Mouse (Mus musculus): ENCODE results near the gene Spint5. TPM values are rescaled to one million over a fixed set of nuclear protein-coding genes. Genes with fewer than 3 reads are reported as not detected.
A peak's percentile ranks its signal among the peaks of the same experiment; 100 is the strongest.

Gene Spint5
- polyA plus RNA-seq, 1 experiment from 2014 or later, result not detected

GRCm38 (mm10) chr2:164744987-164745386, 29.9 kb downstream of the Spint5 start:
- Histone ChIP-seq H3K4me1 (replicated peaks; ENCODE audit: control insufficient read depth, insufficient read depth, low read length) (0 out of 2 replicates have a peak, but pooled peaks cover 5% of the 10 kb centered on the region), H3K27ac (ENCODE audit: low read depth, low read length) (no peak overlapping the region), H3K9ac (ENCODE audit: low read depth, low read length) (peak overlapping the region; percentile 98), H3K9me3 (ENCODE audit: control insufficient read depth) (no peaks in the 10 kb centered on the region), H3K27me3 (replicated peaks; ENCODE audit: control insufficient read depth, insufficient read depth, low read length) (no peaks in the 10 kb centered on the region), H3K36me3 (ENCODE audit: control insufficient read depth, insufficient read depth) (peaks cover 14% of the 10 kb centered on the region), H3K4me2 (replicated peaks; ENCODE audit: low read depth) (peak overlapping the region; percentile 90), H3K4me3 (ENCODE audit: low read depth, low read length) (peak overlapping the region; percentile 83)
- no peak for TF ChIP-seq CTCF (IDR thresholded peaks at IDR 0.05; ENCODE audit: low read depth)
- 67% methylated on average over 13 of the region's 13 CpGs for WGBS
- ATAC-seq, result no peak

GRCm38 (mm10) chr2:164745843-164746479, 30.9 kb downstream of the Spint5 start, which contains the start of the genes Wfdc3 and Dnttip1:
Wfdc3 (minus strand) TSS chr2:164745931.
Dnttip1 (plus strand) TSS chr2:164745983.
- Histone ChIP-seq H3K36me3 (ENCODE audit: control insufficient read depth, insufficient read depth) (peaks cover 21% of the 10 kb centered on the region), H3K9ac (ENCODE audit: low read depth, low read length) (peak within 1 kb of the TSS; percentile 98), H3K9me3 (ENCODE audit: control insufficient read depth) (no peaks in the 10 kb centered on the region), H3K4me1 (replicated peaks; ENCODE audit: control insufficient read depth, insufficient read depth, low read length) (0 out of 2 replicates have a peak, but pooled peaks cover 5% of the 10 kb centered on the region), H3K4me2 (replicated peaks; ENCODE audit: low read depth) (peak within 1 kb of the TSS; percentile 90), H3K27ac (ENCODE audit: low read depth, low read length) (peak within 1 kb of the TSS; percentile 74), H3K27me3 (replicated peaks; ENCODE audit: control insufficient read depth, insufficient read depth, low read length) (no peaks in the 10 kb centered on the region), H3K4me3 (ENCODE audit: low read depth, low read length) (peak within 1 kb of the TSS; percentile 83)
- TF ChIP-seq CTCF (IDR thresholded peaks at IDR 0.05; ENCODE audit: low read depth), result no peak
- ATAC-seq, result peak; percentile 88
- WGBS, result under 1% methylated on average over 69 of the region's 70 CpGs

- Histone ChIP-seq H3K4me2 (replicated peaks; ENCODE audit: low read depth) (peak overlapping the region; percentile 90), H3K27ac (ENCODE audit: low read depth, low read length) (no peak overlapping the region), H3K4me1 (replicated peaks; ENCODE audit: control insufficient read depth, insufficient read depth, low read length) (0 out of 2 replicates have a peak, but pooled peaks cover 5% of the 10 kb centered on the region), H3K9me3 (ENCODE audit: control insufficient read depth) (no peaks in the 10 kb centered on the region), H3K27me3 (replicated peaks; ENCODE audit: control insufficient read depth, insufficient read depth, low read length) (no peaks in the 10 kb centered on the region), H3K36me3 (ENCODE audit: control insufficient read depth, insufficient read depth) (peaks cover 28% of the 10 kb centered on the region), H3K9ac (ENCODE audit: low read depth, low read length) (peak overlapping the region; percentile 98), H3K4me3 (ENCODE audit: low read depth, low read length) (peak overlapping the region; percentile 83)
- no peak for TF ChIP-seq CTCF (IDR thresholded peaks at IDR 0.05; ENCODE audit: low read depth)
- WGBS, result 34% methylated on average over 8 of the region's 8 CpGs
- ATAC-seq, result no peak
Measured at GRCm38 (mm10) chr2:164746693-164747092, 31.6 kb downstream of the Spint5 start.

GRCm38 (mm10) chr2:164748191-164748590, 33.1 kb downstream of the Spint5 start:
- TF ChIP-seq CTCF (IDR thresholded peaks at IDR 0.05; ENCODE audit: low read depth), result no peak
- H3K27me3 ChIP-seq (replicated peaks; ENCODE audit: control insufficient read depth, insufficient read depth, low read length), result no peaks in the 10 kb centered on the region
- H3K9me3 ChIP-seq (ENCODE audit: control insufficient read depth), result no peaks in the 10 kb centered on the region
- H3K4me3 ChIP-seq (ENCODE audit: low read depth, low read length), result no peak overlapping the region
- no peak for ATAC-seq
- no peak overlapping the region for H3K27ac ChIP-seq (ENCODE audit: low read depth, low read length)
- WGBS, result 88% methylated on average over 4 of the region's 4 CpGs
- H3K9ac ChIP-seq (ENCODE audit: low read depth, low read length), result no peak overlapping the region
- no peak overlapping the region for H3K4me2 ChIP-seq (replicated peaks; ENCODE audit: low read depth)
- 0 out of 2 replicates have a peak, but pooled peaks cover 5% of the 10 kb centered on the region for H3K4me1 ChIP-seq (replicated peaks; ENCODE audit: control insufficient read depth, insufficient read depth, low read length)
- H3K36me3 ChIP-seq (ENCODE audit: control insufficient read depth, insufficient read depth), result peaks cover 43% of the 10 kb centered on the region

- WGBS, result 83% methylated on average over 6 of the region's 6 CpGs
- H3K36me3 ChIP-seq (ENCODE audit: control insufficient read depth, insufficient read depth), result peaks cover 49% of the 10 kb centered on the region
- TF ChIP-seq CTCF (IDR thresholded peaks at IDR 0.05; ENCODE audit: low read depth), result no peak
Measured at GRCm38 (mm10) chr2:164748991-164749390, 33.9 kb downstream of the Spint5 start.

GRCm38 (mm10) chr2:164752454-164752853, 37.3 kb downstream of the Spint5 start:
- H3K9me3 ChIP-seq (ENCODE audit: control insufficient read depth), result no peaks in the 10 kb centered on the region
- 81% methylated on average over 2 of the region's 2 CpGs for WGBS
- H3K4me2 ChIP-seq (replicated peaks; ENCODE audit: low read depth), result no peak overlapping the region
- no peaks in the 10 kb centered on the region for H3K4me1 ChIP-seq (replicated peaks; ENCODE audit: control insufficient read depth, insufficient read depth, low read length)
- TF ChIP-seq CTCF (IDR thresholded peaks at IDR 0.05; ENCODE audit: low read depth), result no peak
- H3K36me3 ChIP-seq (ENCODE audit: control insufficient read depth, insufficient read depth), result peaks cover 83% of the 10 kb centered on the region
- no peak for ATAC-seq
- no peak overlapping the region for H3K27ac ChIP-seq (ENCODE audit: low read depth, low read length)
- no peaks in the 10 kb centered on the region for H3K27me3 ChIP-seq (replicated peaks; ENCODE audit: control insufficient read depth, insufficient read depth, low read length)
- no peak overlapping the region for H3K9ac ChIP-seq (ENCODE audit: low read depth, low read length)
- H3K4me3 ChIP-seq (ENCODE audit: low read depth, low read length), result no peak overlapping the region

More at GRCm38 (mm10) chr2:164748991-164749390, 33.9 kb downstream of the Spint5 start:
- H3K27ac ChIP-seq (ENCODE audit: low read depth, low read length), result no peak overlapping the region
- no peaks in the 10 kb centered on the region for H3K9me3 ChIP-seq (ENCODE audit: control insufficient read depth)
- ATAC-seq, result no peak
- 0 out of 2 replicates have a peak, but pooled peaks cover 5% of the 10 kb centered on the region for H3K4me1 ChIP-seq (replicated peaks; ENCODE audit: control insufficient read depth, insufficient read depth, low read length)
- H3K27me3 ChIP-seq (replicated peaks; ENCODE audit: control insufficient read depth, insufficient read depth, low read length), result no peaks in the 10 kb centered on the region
- no peak overlapping the region for H3K9ac ChIP-seq (ENCODE audit: low read depth, low read length)
- H3K4me2 ChIP-seq (replicated peaks; ENCODE audit: low read depth), result no peak overlapping the region
- no peak overlapping the region for H3K4me3 ChIP-seq (ENCODE audit: low read depth, low read length)

Measured in intestine, postnatal 0 days (tissue).